Mouse (Mus musculus) spleen, adult 2 months (tissue): Measurements from ENCODE around the gene Thy1. TPM values are rescaled to one million over a fixed set of nuclear protein-coding genes. Genes with fewer than 3 reads are reported as not detected.

Experiments
- DNase-seq, 2 experiments: peaks; one replicate each; pipeline versions ENCODE4 v3.0.0 to v3.0.0-alpha.2; 2012 to 2021; ENCODE audit warnings: low spot score in 2 of 2, low read depth in 1 of 2
- H3K27ac ChIP-seq: fragments of 200-500 bp; 2 replicates; pipeline ENCODE4 v1.5.1; 2012; ENCODE audit warnings: low read length, inconsistent platforms; ENCODE audit not compliant: insufficient read depth
- H3K27me3 ChIP-seq: fragments of 200-500 bp; 2 replicates; pipeline ENCODE4 v1.6.1; 2012; ENCODE audit warnings: mild to moderate bottlenecking, moderate library complexity, low read length, inconsistent platforms; ENCODE audit not compliant: control insufficient read depth, insufficient read depth
- H3K36me3 ChIP-seq: fragments of 200-500 bp; 2 replicates; pipeline ENCODE4 v1.6.1; 2012; ENCODE audit warnings: mild to moderate bottlenecking, low read length, inconsistent platforms; ENCODE audit not compliant: control insufficient read depth, insufficient read depth
- H3K4me1 ChIP-seq: fragments of 200-500 bp; 2 replicates; pipeline ENCODE4 v1.6.1; 2011; ENCODE audit warnings: inconsistent platforms; ENCODE audit not compliant: control insufficient read depth, insufficient read depth, insufficient read length
- H3K4me3 ChIP-seq: fragments of 200-500 bp; 2 replicates; pipeline ENCODE4 v1.5.1; 2011; ENCODE audit warnings: mild to moderate bottlenecking, inconsistent platforms; ENCODE audit not compliant: insufficient read depth, insufficient read length; ENCODE audit errors: extremely low read depth
- CTCF ChIP-seq: fragments of 200-500 bp; IDR thresholded peaks from 2 replicates; pipeline ENCODE4 v1.5.1; 2011; ENCODE audit warnings: mild to moderate bottlenecking, inconsistent platforms; ENCODE audit not compliant: insufficient read depth, insufficient read length, insufficient replicate concordance; ENCODE audit errors: extremely low read depth
- POLR2A ChIP-seq: fragments of 200-500 bp; IDR thresholded peaks from 2 replicates; pipeline ENCODE4 v1.6.1; 2011; ENCODE audit warnings: low read depth, low read length, inconsistent platforms
- WGBS: fragments of 180-500 bp; shearing (Covaris S2); methylation state at CpG from one replicate; pipeline ENCODE4 v1.1.7; 2018; 5-methylcytosine and 5-hydroxymethylcytosine counted together
- polyA plus RNA-seq: library from polyadenylated mRNA; depleted of rRNA; stranded (reverse); fragments of >200 nt; gene quantifications from 2 replicates; pipeline ENCODE4 v1.2.3, GENCODE M21; 2012

The Thy1 gene
- polyA plus RNA-seq, 1 experiment = 206 TPM

DNA sequence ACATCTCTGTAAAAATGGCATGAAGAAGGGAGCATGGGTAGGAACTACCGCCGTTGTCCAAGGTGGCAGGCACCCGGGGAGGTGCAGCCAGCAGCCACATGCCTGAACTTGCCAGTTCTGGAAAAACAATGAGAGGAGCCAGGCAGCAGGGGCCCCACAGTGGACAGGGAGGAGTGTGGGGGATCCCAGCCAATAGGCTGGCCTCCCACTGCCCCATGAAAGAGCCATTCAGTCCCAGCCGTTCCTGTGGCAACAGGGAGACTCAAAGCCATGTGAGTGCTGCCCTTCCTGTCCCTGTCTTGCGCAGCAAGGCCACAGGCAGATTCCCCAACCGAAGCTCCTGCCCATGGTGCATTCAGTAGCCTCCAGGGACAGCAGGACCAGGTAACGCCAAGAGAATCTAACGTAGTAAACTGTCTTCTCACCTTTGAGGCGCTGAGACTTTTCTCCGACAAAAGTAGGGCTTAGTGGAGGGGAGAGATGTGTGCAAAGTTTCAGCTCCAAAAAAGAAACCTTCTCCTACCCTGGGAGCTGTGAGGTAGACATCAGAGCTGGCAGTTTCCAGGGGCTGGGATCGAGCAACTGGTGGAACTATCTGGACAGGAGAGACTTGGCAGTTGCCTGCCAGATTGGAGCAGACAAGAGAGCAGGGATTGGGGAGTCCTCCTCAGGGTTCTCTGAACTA, 28.9 kb downstream of the Thy1 start:
- H3K4me1 ChIP-seq = peaks cover 3% of the 10 kb centered on the region; the same call in 1 of the 2 replicates
- H3K36me3 ChIP-seq = no peaks in the 10 kb centered on the region
- no peak for DNase-seq
- H3K27me3 ChIP-seq = no peaks in the 10 kb centered on the region
- 70% methylated on average over 11 of the region's 11 CpGs for whole genome bisulfite sequencing
- no peak overlapping the region for H3K4me3 ChIP-seq
- H3K27ac ChIP-seq = no peak overlapping the region
- no peak for TF ChIP-seq CTCF
- no peak for TF ChIP-seq POLR2A

DNA sequence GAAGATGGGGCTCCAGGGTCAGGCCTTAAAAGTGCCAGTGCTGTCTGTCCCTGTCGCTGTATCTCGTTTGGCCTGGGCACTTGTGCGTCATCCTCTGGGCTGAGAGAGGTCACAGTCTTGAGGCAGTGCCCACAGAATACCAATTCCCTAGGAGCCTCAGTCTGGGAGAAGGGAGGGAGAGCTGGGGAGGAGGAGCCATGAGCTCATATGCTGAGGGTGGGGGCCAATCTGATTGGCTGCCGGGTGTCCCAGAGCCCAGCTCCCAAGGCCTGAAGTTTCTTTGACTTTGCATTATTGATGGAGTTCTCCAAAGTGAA, 29.4 kb downstream of the Thy1 start:
- Histone ChIP-seq H3K27ac (no peak overlapping the region), H3K4me3 (no peak overlapping the region), H3K27me3 (no peaks in the 10 kb centered on the region), H3K4me1 (no peaks in the 10 kb centered on the region), H3K36me3 (no peaks in the 10 kb centered on the region)
- TF ChIP-seq POLR2A = no peak
- no peak for TF ChIP-seq CTCF
- DNase-seq = no peak
- 82% methylated on average over 4 of the region's 4 CpGs for WGBS

DNA sequence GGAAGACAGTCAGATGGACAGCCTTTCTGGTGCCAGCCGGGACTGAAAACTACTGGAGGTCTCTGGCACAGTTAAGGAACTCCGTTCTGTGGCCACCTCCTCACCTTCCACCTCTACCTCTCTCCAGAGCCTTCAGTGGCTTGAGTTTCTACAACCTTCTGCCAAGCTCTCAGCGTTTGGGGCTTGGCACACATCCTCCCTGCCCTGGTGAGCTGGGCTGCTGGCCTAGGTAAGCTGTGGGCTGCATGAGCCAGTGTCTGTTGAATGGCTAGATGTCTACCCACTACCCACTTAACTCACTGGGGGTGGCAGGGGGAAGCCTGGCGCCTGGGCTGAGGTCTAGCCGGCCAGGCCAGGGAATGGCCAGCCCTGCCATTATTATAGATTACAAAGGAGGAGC, 29.9 kb downstream of the Thy1 start:
- TF ChIP-seq POLR2A = no peak
- TF ChIP-seq CTCF = no peak
- no peak for DNase-seq
- 87% methylated on average over 5 of the region's 5 CpGs for WGBS
- Histone ChIP-seq H3K4me3 (no peak overlapping the region), H3K27ac (no peak overlapping the region), H3K36me3 (no peaks in the 10 kb centered on the region), H3K27me3 (no peaks in the 10 kb centered on the region), H3K4me1 (no peaks in the 10 kb centered on the region)

DNA sequence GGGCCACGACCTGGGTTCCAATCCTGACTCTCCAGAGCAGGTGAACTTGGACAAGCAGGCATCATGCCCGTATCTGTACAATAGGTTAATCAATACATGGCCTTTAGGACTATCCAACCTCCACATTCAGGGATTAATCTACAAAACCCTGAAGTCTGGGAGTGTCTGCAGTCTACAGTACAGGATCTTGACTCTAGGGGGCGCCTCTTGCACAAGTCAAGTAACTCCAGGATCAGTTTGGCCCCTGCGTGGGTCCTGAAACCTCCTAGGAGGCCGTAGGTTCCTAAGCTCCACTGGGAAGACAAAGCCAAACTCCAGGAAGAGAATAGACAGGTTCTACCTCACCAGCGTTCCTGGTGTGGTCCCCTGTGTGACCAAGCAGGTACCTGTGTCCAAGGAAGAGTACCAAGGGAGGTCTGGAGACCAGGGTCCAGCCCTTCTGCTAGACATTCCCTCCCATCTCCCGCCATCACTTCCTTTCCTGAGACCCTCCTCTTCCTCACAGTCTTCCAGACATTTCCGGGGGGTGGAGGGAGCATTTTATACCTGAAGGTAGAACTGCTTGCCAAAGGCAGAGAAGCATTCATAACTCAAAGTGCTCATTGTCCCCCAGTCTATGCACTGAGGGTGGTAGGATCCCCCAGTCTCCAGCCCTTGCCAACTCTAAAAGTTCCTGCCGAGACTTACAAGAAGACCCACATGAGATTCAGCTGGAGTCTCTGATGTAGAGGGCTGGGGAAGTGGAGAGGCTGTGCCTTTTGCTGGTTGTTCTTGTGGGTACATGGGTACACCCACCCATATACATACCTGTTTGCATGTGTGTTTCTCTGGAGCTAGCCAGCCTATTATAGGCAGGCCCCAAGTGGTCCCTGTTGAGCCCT, 31.5 kb downstream of the Thy1 start:
- TF ChIP-seq CTCF = peak; percentile 4; the same call in 1 of the 2 replicates
- TF ChIP-seq POLR2A = no peak
- no peak for DNase-seq
- Histone ChIP-seq H3K27me3 (no peaks in the 10 kb centered on the region), H3K27ac (no peak overlapping the region), H3K36me3 (no peaks in the 10 kb centered on the region), H3K4me3 (no peak overlapping the region), H3K4me1 (no peaks in the 10 kb centered on the region)
- 62% methylated on average over 9 of the region's 9 CpGs for WGBS

DNA sequence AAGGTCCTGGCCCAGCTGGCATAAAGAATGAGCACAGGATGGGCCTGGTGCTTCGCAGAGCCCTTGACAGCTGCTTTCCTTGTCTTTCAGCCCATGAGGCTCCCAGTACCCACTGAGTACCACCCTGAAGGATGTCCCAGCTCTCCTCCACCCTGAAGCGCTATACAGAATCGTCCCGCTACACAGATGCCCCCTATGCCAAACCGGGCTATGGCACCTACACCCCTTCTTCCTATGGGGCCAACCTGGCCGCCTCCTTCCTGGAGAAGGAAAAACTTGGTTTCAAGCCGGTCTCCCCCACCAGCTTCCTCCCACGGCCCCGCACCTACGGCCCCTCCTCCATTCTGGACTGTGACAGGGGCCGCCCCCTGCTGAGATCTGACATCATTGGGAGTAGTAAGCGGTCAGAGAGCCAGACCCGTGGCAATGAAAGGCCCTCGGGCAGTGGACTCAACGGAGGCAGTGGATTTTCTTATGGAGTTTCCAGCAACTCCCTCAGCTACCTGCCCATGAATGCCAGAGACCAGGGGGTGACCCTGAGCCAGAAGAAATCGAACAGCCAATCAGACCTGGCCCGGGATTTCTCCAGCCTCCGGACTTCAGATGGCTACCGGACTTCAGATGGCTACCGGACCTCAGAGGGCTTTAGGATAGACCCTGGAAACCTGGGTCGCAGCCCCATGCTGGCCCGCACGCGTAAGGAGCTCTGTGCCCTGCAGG, 32.3 kb downstream of the Thy1 start:
- Histone ChIP-seq H3K27ac (no peak overlapping the region), H3K36me3 (no peaks in the 10 kb centered on the region), H3K4me1 (no peaks in the 10 kb centered on the region), H3K27me3 (no peaks in the 10 kb centered on the region), H3K4me3 (no peak overlapping the region)
- WGBS = 88% methylated on average over 24 of the region's 24 CpGs
- TF ChIP-seq POLR2A (no peak), CTCF (no peak)
- no peak for DNase-seq

DNA sequence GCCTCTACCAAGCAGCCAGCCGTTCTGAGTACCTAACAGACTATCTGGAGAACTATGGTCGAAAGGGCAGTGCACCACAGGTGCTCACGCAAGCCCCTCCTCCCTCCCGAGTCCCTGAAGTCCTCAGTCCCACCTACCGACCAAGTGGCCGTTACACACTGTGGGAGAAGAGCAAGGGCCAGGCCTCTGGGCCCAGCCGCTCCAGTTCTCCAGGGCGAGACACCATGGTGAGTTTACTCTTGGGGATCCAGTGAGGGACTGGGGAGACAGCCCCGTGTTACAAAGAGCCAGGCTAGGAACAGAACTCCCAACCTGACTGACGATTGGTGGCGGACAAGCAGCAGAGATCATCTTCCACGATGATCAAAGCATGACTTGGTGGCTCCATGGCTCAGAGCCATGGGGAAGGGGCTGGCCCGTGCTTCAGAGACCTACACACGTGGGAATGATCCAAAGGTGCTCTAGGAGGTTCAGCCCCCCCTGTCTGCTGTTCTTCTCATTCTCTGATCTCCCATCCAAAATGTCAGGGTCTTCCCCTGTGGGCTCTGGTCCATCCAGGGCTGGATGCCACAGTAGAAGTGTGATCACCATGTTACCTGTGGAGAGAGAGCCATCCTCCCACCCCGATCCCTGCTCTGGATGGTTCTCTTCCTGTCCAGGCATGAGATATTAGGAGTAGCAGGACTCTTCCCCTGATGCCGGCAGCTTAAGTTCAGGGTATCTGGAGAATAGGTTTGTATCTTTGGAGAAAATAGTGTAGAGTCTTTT, 33.0 kb downstream of the Thy1 start:
- Histone ChIP-seq H3K4me3 (no peak overlapping the region), H3K36me3 (no peaks in the 10 kb centered on the region), H3K27ac (no peak overlapping the region), H3K4me1 (no peaks in the 10 kb centered on the region), H3K27me3 (no peaks in the 10 kb centered on the region)
- 80% methylated on average over 16 of the region's 16 CpGs for WGBS
- TF ChIP-seq POLR2A (no peak), CTCF (no peak)
- no peak for DNase-seq

DNA sequence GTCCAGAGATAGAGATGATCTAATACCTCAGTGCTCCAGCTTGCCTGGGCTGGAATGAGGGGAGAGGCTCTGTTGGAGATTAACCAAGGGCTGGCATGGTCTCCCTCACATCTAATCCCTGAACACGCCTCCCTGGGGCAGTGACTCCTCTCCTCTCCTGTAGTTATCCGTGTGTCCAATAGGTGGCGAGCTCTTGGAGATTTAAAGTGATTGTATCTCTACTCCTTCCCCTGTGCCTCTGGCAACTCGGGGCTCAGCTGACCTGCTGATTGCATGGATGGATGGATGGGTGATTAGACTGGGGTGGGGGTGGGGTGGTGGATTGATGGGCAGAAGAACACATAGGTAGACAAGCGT, 33.6 kb downstream of the Thy1 start:
- H3K27me3 ChIP-seq = no peaks in the 10 kb centered on the region
- WGBS = 22% methylated on average over 5 of the region's 5 CpGs
- H3K4me1 ChIP-seq = no peaks in the 10 kb centered on the region
- peak in 1 of 2 experiments; percentile 33 for DNase-seq
- no peak overlapping the region for H3K27ac ChIP-seq
- H3K4me3 ChIP-seq = no peak overlapping the region
- H3K36me3 ChIP-seq = no peaks in the 10 kb centered on the region
- TF ChIP-seq CTCF (peak; percentile 27; the same call in 1 of the 2 replicates), POLR2A (no peak)
